Mouse (Mus musculus): ENCODE data around the gene Nos1.

Nos1 gene

DNA sequence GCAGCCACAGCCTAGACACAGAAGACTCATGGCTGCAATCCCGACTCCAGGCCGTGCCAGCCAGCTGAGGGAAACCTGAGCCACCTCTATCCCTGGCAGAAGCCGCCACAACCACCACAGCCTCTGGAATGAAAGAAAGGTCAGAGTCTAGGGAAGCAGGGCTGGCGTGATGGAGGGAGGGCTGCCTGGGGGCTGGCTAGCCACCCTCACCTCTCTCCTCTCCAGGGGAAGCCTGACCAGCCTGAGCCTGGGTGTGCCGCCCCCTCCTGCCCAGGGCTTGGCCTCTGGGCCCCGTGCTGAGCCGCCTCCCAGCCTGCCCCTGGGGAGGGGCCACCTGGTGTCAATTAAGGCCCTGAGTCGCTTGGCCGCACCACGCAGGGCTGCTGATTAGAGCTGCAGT, at the start of gene Nos1:
Nos1 (plus strand) TSS at position 352 of the 400 bp plus-strand sequence.
- DNase-seq (ENCODE audit: low spot score in 2 of 2) = no peak

DNA sequence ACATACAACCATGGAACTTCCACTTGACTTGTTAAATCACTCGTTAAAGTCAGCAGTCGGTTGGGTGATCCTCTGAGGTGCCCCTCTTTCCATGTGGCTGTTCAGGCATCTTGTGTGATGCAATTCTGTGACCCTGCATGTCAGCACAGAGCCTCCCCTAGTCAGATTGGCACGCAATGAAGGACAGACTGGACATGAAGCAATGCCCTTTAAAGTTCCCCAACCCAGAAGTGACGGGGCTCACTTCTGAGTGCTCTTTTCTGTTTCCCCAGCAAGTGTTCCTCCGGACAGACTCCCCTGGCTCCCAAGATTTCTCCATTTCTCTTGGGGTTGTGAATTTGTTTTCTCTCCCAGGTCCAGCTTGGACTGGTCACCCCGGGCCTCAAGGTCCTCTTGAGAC, 49.5 kb upstream of the Nos1 start:
- DNase-seq (ENCODE audit: low spot score in 2 of 2) = no peak

DNA sequence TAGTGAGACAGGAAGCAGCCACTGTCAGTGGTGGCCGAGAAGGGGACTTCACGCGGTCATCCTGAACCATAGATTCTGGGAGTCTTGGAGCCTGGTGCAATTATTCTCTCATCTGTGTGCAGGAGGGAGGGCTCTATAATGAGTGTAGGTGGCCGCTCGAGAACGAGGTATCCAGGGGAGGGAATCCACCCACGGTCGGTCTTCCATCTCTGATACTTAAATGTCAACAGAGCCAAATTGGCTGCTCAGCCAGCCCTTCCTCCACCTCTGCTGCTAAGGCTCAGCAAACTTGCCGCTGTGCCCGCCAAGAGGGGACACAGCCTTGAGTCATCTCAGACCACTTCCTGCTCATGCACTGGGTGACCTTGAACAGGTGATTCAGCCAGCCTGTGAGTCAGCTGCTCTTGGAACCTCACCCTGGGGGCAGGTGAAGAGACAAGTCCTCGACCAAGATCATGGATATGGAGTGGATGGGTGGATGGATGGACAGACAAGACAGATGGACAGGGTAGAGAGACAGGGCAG, 36.1 kb upstream of the Nos1 start:
- DNase-seq (ENCODE audit: low spot score in 2 of 2) = no peak

- DNase-seq (ENCODE audit: low spot score in 2 of 2) = no peak
Measured at GRCm38 (mm10) chr5:117749353-117749752, 31.5 kb upstream of the Nos1 start.

DNA sequence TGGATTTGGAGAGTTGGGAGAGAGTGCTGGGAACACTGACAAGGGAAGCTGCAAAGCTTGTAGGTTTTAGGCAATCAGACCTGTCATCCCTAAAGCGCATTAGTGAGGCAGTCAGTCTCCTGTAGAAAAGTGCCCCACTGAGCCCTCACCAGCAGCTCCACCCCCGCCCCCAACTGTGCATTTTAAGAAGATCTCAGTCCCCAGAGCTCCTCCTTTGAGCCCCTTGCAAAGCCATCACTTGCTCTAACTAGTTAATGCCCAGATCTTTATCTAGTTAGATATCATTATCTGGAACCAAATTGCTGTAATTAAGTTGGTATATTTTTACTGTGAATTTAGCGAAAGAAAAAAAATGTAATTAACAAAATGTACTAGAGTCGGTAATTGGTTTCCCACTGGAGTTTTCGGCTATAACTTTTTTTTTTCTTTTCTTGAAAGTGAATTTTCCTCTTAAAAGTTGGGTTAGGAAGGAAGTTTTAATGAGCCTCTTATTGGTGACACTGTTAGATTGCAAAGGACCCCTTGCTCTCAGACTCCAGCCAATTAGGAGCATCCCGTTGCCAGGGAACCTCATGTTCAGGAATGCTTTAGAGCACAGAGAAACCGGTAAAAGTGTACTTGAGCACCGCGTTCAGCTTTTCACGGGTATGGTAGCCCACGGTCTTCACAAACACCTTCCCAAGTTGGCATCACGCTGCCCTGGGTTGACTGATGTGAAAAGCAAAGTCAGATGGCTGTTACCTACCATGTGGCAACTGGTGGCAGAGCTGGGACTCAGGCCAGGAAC, 22.9 kb upstream of the Nos1 start:
- DNase-seq (ENCODE audit: low spot score in 2 of 2) = no peak

DNA sequence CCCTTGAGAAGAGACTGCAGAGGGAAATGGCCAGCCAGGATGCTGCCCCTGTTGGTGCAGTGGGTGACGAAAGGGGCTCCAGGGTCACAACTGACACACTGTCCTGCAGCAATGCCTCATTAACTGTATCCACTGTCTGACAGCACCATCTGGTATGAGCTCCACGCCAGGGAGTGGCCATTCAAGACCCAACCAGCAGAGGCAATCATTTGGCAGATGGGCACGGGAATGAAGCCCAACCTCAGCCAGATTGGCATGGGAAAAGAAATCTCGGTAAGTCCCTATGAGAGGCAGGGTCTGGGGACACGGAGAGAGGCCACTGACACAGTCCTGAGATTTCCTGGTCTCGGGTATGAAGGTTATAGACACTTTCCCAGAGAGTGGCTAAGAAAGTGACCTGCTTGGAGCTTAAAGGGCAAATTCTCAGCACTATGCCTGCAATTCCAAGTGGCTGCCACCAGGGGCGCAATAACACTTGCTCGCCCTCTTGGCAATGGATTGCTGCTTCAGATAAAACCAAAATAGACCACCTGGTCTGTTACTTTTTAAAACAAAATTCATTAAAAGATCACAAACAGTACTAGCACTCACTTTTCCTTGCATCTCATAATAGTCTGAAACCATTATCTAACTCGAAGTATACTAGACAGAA, 19.5 kb upstream of the Nos1 start:
- DNase-seq (ENCODE audit: low spot score in 2 of 2) = no peak

GRCm38 (mm10) chr5:117764496-117764895, 16.3 kb upstream of the Nos1 start:
- DNase-seq (ENCODE audit: low spot score in 2 of 2) = no peak

- no peak for DNase-seq (ENCODE audit: low spot score in 2 of 2)
Measured at GRCm38 (mm10) chr5:117779175-117779574, 1.7 kb upstream of the Nos1 start.

- no peak for DNase-seq (ENCODE audit: low spot score in 2 of 2)
Measured at GRCm38 (mm10) chr5:117781178-117781577, 346 bp downstream of the Nos1 start.

DNA sequence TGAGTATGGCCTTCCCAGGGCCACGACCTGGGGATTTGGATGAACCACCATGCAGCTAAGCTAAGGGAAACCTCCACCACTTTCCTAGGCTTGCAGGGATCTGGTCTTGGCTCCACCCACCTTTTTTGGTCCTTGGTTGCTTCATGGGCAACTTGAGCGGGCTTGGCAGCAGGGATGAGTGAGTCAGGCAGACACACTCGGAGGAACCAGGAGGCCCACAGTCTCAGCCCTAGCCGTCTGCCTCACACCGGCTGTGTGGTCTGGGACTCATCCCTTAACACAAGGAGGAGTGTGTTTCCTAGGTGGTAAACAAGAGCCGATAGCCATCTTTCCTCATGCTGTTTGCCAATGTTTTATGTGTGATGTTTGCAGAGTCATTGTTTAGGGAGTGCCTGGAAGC, 9.2 kb downstream of the Nos1 start:
- no peak for DNase-seq (ENCODE audit: low spot score in 2 of 2)

DNA sequence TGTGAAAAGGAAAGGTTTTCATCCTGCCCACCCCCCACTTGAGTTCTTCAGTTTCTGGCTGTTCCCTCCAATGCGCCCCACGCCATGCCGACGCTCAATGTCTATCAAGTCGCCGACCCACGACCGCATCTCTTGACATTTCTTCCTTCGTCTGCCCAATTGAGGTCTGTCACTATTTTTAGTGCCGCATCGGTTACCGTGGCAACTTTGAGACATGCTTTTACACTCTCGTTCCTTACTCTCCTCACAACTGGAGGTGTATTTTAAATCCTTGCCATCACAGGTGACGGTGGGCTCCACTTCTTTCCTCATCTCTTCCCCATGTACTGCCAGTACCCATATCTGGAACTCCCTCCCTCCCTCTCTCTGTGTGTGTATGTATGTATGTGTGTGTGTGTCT, 11.0 kb downstream of the Nos1 start:
- DNase-seq (ENCODE audit: low spot score in 2 of 2) = no peak

DNA sequence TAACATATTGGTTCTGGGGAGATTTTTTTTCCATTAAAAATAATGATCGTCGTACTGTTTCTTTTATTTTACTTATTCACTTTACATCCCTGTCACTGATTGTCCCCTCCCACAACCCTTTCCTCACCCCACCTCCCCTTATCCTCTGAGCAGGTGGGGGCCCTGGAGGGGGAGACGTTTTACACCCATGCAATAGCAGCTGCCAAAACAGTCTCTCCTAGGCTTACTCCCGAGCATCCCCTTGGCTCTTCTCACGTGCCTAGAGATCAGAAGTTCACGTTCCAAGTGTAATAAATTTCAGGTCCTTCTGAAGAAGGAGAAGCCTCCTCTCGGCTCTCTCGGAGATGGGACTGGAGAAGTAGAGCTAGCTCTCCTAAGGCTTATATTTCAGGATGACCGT, 20.0 kb downstream of the Nos1 start:
- no peak for DNase-seq (ENCODE audit: low spot score in 2 of 2)

GRCm38 (mm10) chr5:117802071-117802521, 21.3 kb downstream of the Nos1 start:
- no peak for DNase-seq (ENCODE audit: low spot score in 2 of 2)

- no peak for DNase-seq (ENCODE audit: low spot score in 2 of 2)
Measured at GRCm38 (mm10) chr5:117803551-117803950, 22.7 kb downstream of the Nos1 start.

GRCm38 (mm10) chr5:117810930-117811329, 30.1 kb downstream of the Nos1 start:
- DNase-seq (ENCODE audit: low spot score in 2 of 2) = no peak

DNA sequence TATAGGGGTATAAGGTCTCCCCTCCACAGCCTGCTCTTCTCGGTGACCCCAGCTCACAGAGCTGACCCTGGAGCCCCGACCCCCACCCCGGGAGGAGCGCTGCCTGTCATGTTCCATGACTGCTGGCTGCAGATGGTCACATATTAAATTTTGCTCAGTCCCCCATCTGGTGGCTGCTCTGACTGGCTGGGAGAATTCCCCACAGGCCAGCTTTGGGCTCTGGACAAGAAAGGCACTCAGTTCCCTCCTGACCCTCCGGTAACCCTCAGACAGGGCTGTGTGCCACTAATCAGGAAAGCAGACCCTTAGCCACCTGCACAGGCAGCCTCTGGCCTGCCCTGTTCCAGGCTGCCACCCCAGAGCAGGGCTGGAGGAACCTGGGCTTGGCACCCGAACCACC, 38.0 kb downstream of the Nos1 start:
- DNase-seq (ENCODE audit: low spot score in 2 of 2) = no peak

DNA sequence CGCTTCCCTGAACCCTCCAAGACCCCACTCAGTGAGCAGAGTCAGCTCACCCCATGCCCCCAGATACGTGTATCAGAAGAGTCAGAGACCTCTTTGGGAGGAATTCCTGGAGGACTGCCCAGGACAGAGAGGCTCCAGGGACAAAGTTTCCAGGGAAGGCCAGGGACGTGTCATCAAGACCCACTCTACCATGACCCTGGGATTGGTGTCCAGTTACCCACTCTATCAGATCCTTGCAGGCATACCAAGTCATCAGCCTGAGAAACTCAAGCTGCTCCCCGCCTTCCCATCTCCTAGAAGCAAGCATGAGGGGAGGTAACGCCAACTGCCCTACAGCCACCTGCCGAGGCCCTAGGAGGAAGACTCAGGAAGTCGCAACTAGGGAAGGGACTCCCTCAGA, 39.6 kb downstream of the Nos1 start:
- no peak for DNase-seq (ENCODE audit: low spot score in 2 of 2)

GRCm38 (mm10) chr5:117823811-117824210, 43.0 kb downstream of the Nos1 start:
- no peak for DNase-seq (ENCODE audit: low spot score in 2 of 2)

DNA sequence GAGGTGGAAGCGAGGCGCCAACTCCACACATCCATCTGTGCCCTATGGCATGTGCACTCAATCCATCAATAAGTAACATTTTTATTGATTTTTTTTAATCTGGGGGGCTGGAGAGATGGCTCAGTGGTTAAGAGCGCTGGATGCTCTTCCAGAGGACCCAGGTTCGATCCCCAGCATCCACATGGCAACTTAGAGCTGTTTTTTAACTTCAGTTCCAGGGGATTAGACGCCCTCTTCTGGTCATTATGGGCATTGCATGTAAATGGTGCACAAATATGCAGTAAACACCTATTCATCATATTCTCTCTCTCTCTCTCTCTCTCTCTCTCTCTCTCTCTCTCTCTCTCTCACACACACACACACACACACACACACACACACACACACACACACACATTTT, 43.7 kb downstream of the Nos1 start:
- no peak for DNase-seq (ENCODE audit: low spot score in 2 of 2)

DNA sequence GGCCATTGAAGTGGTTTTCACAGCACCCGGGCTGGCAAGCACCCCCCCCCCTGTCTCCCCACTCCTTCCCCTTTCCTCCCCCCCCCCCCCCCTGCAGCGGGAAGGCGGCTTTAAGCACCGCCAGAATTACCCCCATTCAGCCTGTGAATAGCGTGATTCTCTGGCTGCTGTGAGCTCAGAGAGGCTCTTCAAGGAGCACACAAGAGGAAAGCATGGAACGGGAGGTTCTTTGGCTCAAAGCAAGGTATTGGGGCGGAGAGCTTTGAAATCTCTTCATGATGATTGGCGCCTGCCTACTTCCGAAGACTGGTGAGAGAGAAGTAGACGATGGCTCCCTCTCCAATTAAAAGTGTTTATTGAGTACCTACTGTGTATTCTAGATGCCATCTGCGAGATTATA, 44.5 kb downstream of the Nos1 start:
- DNase-seq (ENCODE audit: low spot score in 2 of 2) = no peak

DNA sequence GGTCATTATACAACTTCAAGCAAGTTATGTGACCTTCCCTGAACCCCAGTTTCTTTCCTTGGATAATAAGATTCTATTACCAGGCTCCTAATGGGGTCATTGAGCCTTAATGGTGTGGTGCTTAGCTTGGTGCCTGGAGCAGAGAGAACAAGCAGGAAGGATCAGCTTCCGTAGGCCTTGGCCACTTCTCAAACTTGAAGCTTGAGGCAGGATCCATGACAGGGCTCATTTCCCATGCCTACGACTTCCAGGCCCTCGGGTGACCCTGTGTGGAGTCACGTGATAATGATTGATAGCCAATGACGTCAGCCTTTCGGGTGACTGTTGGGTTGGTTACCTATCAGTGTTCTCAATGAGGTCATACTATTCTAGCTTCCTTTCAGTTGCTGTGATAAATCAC, 46.5 kb downstream of the Nos1 start:
- no peak for DNase-seq (ENCODE audit: low spot score in 2 of 2)

GRCm38 (mm10) chr5:117836930-117837329, 56.1 kb downstream of the Nos1 start:
- DNase-seq (ENCODE audit: low spot score in 2 of 2) = no peak

DNA sequence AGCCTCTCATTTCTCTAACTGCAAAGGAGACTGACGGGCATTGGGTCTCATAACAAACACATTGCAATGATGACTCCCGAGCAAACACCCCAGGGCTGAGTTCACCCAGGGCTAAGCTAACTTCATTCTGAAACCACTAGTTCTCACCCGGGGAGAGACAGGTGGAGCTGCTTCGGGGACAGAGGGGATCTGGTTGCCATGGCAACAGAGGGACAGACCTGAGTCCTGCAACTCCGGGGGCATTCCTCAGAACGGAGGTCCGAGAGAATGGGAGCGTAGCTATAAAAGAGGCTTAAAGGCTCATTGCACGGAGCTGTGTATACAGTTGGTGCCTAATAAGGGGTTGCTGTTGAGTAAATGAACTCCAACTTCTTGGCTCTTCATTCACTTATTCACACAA, 56.9 kb downstream of the Nos1 start:
- DNase-seq (ENCODE audit: low spot score in 2 of 2) = no peak

Data from spleen, postnatal 36 days (tissue).